Mouse (Mus musculus) MEL (cell line): ENCODE measurements at regions not wholly inside any gene's neighbourhood (a gene's known extent, or its start where the extent isn't known, plus 50 kb on each side); places are given as distances from the start of the nearest gene placed in this dataset.

Source experiments
- CTCF ChIP-seq, 3 experiments: IDR thresholded peaks in 2 of 3; conservative IDR thresholded peaks in 1 of 3; 2 replicates each; pipeline ENCODE4 v1.5.1; 2011 to 2012; ENCODE audit warnings: low read length in 3 of 3, low read depth in 2 of 3, mild to moderate bottlenecking in 2 of 3, improper control_type of control experiment in 1 of 3, inconsistent platforms in 1 of 3, mixed read lengths in 1 of 3, moderate library complexity in 1 of 3; ENCODE audit not compliant: control insufficient read depth in 1 of 3, insufficient read depth in 1 of 3, poor library complexity in 1 of 3, severe bottlenecking in 1 of 3
- POLR2A ChIP-seq, 2 experiments: IDR thresholded peaks; 2 replicates each; pipeline ENCODE4 v1.6.1; 2011 to 2012; ENCODE audit warnings: low read length in 2 of 2, mild to moderate bottlenecking in 2 of 2, control low read depth in 1 of 2, improper control_type of control experiment in 1 of 2, low read depth in 1 of 2, moderate library complexity in 1 of 2; ENCODE audit not compliant: control insufficient read depth in 1 of 2, insufficient read depth in 1 of 2, poor library complexity in 1 of 2
- RCOR1 ChIP-seq: IDR thresholded peaks from 2 replicates; pipeline ENCODE4 v1.6.1; 2012; ENCODE audit warnings: low read depth, mild to moderate bottlenecking, inconsistent platforms, low read length, improper control_type of control experiment
- USF1 ChIP-seq: IDR thresholded peaks from 2 replicates; pipeline ENCODE4 v1.6.1; 2014; ENCODE audit warnings: low read depth, mild to moderate bottlenecking, inconsistent platforms, low read length, improper control_type of control experiment, moderate library complexity
- ZC3H11A ChIP-seq: IDR thresholded peaks from 2 replicates; pipeline ENCODE4 v1.6.1; 2012; ENCODE audit warnings: low read depth, mild to moderate bottlenecking, inconsistent platforms, low read length, improper control_type of control experiment

DNA sequence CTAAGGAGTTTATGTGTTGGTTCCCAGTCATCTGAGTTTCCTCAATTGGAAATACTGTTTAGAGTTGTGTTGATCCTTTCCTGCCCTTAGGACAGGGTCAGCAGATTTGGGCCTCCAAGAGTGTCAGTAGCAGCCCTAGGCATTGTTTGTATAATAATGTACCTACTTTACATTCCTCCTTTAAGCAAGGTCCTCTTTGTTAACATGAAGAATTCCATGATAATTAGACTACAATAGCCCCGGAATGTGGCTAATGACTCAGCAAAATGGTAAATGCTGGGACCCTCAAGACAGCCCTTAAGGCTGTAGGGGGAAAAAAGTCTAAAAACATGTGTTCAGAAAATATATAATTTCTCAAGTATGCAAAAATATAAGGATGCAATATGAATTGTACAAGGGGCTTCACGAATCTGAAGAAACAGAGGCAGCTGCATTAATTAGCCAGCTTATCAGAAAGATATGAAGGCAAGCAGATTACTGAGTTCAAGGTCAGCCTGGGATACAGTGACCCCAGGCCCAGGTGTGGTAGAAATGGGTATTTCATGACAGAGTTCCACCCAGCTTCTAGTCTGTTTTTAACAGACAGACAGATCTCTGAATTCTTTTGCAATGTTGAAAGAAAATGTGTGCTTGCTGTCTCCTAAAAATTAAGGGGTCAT lies 80.1 kb upstream of the Ptprk start:
- no peak for TF ChIP-seq ZC3H11A
- no peak for TF ChIP-seq POLR2A (IDR thresholded peaks at IDR 0.05; ENCODE audit: control insufficient read depth in 1 of 2, insufficient read depth in 1 of 2, low read depth in 1 of 2, low read length in 2 of 2, poor library complexity in 1 of 2)
- no peak for TF ChIP-seq USF1
- no peak for TF ChIP-seq RCOR1
- no peak for TF ChIP-seq CTCF (IDR thresholded peaks at IDR 0.05 in 2 of 3, conservative IDR thresholded peaks at IDR 0.05 in 1 of 3; ENCODE audit: control insufficient read depth in 1 of 3, insufficient read depth in 1 of 3, low read depth in 2 of 3, low read length in 3 of 3, poor library complexity in 1 of 3, severe bottlenecking in 1 of 3)
